Mouse (Mus musculus) limb, embryonic 12.5 days (tissue): ENCODE results near the gene Gm10837. TPM values are rescaled to one million over a fixed set of nuclear protein-coding genes. Genes with fewer than 3 reads are reported as not detected.
A peak's percentile ranks its signal among the peaks of the same experiment; 100 is the strongest.

Experiments
- ATAC-seq: fragments of 200-750 bp; cut with Nextera tagmentation; 2 replicates; pipeline ENCODE4 v1.8.0; 2017; ENCODE audit warnings: low read depth, moderate TSS enrichment; ENCODE audit not compliant: insufficient number of reproducible peaks, insufficient read depth, low FRiP score, low TSS enrichment
- H3K27ac ChIP-seq: fragments of 300-500 bp; sonication (generic); 2 replicates; pipeline ENCODE4 v1.5.1; 2016; ENCODE audit warnings: mild to moderate bottlenecking, moderate library complexity
- H3K27me3 ChIP-seq: fragments of 300-500 bp; sonication (generic); 2 replicates; pipeline ENCODE4 v1.6.1; 2016; ENCODE audit warnings: mild to moderate bottlenecking, moderate library complexity
- H3K36me3 ChIP-seq: fragments of 300-500 bp; sonication (generic); 2 replicates; pipeline ENCODE4 v1.6.1; 2016; ENCODE audit warnings: mild to moderate bottlenecking, moderate library complexity
- H3K4me1 ChIP-seq: fragments of 300-500 bp; sonication (generic); replicated peaks from 2 replicates; pipeline ENCODE4 v1.6.1; 2016
- H3K4me2 ChIP-seq: fragments of 300-500 bp; sonication (generic); 2 replicates; pipeline ENCODE4 v1.6.1; 2016; ENCODE audit warnings: mild to moderate bottlenecking, moderate library complexity
- H3K4me3 ChIP-seq: fragments of 300-500 bp; sonication (generic); replicated peaks from 2 replicates; pipeline ENCODE4 v1.5.1; 2016; ENCODE audit warnings: mild to moderate bottlenecking
- H3K9ac ChIP-seq: fragments of 300-500 bp; sonication (generic); replicated peaks from 2 replicates; pipeline ENCODE4 v1.6.1; 2016; ENCODE audit warnings: mild to moderate bottlenecking, moderate library complexity
- H3K9me3 ChIP-seq: fragments of 300-500 bp; sonication (generic); 2 replicates; pipeline ENCODE4 v1.6.1; 2016; ENCODE audit warnings: mild to moderate bottlenecking, moderate library complexity
- WGBS: fragments of 180-500 bp; shearing (Covaris S2); methylation state at CpG from one replicate; pipeline ENCODE4 v1.1.7; 2016; 5-methylcytosine and 5-hydroxymethylcytosine counted together
- polyA plus RNA-seq: library from polyadenylated mRNA; unstranded; fragments of >200 nt; fragmentation: Nextera tagmentation; extraction: Ambion mirVana; gene quantifications from 2 replicates; pipeline ENCODE4 v1.2.1, GENCODE M21; 2016

Gm10837 gene
- polyA plus RNA-seq: 0.14 and 0.18 TPM in 2 replicates

DNA sequence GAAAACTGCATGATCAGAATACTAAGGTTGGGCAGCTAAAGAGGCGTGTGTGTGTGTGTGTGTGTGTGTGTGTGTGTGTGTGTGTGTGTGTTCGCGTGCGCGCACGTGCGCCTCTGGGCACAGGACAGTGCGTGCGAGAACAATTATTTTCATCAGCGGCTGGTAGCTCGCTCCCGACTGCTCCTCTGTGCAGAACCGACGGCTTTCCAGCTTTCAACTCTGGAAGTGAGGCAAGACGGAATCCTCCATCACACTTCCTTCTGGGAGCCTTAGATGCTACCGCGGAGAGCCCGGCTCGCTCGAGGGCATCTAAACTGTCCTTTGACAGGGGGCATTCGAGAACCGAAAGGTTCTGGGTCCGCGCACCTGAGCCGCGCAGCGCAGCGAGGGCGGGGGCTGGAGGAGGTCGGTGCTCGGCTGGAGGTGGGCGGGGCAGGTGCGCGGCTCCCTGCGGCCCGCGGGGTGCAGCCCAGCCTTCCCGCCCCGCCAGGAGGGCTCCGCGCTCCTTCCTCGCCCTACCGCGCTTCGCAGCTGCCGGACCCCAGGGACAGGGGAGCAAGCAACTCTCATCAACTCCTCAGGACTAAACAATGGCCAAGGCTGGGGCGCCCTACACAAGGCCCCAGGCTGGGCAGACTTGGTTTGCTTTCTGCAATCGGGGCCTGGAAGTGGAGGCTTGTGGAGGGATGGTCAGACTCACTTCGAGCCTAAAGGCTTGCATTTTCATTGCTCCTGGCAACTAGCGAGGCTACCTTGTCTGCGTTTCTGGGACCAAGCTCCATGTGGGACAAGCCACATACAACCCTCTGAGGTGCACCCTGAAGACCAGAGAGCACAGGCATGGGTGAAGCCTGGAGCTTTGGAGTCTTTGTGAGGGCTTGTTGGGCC, at the start of gene Gm10837:
Gene Gm10837, plus strand, starts transcription at position 146 of the 888 bp plus-strand sequence.
- H3K36me3 ChIP-seq: no peaks in the 10 kb centered on the region
- peaks cover 29% of the 10 kb centered on the region for H3K27me3 ChIP-seq
- H3K27ac ChIP-seq: peak within 1 kb of the TSS; percentile 72
- peaks cover 21% of the 10 kb centered on the region for H3K4me1 ChIP-seq
- H3K4me2 ChIP-seq: peak within 1 kb of the TSS; percentile 77
- H3K9me3 ChIP-seq: no peaks in the 10 kb centered on the region
- H3K4me3 ChIP-seq: peak within 1 kb of the TSS; percentile 43
- ATAC-seq: peak; percentile 51
- H3K9ac ChIP-seq: peak within 1 kb of the TSS; percentile 65
- WGBS: under 1% methylated on average over 51 of the region's 51 CpGs

DNA sequence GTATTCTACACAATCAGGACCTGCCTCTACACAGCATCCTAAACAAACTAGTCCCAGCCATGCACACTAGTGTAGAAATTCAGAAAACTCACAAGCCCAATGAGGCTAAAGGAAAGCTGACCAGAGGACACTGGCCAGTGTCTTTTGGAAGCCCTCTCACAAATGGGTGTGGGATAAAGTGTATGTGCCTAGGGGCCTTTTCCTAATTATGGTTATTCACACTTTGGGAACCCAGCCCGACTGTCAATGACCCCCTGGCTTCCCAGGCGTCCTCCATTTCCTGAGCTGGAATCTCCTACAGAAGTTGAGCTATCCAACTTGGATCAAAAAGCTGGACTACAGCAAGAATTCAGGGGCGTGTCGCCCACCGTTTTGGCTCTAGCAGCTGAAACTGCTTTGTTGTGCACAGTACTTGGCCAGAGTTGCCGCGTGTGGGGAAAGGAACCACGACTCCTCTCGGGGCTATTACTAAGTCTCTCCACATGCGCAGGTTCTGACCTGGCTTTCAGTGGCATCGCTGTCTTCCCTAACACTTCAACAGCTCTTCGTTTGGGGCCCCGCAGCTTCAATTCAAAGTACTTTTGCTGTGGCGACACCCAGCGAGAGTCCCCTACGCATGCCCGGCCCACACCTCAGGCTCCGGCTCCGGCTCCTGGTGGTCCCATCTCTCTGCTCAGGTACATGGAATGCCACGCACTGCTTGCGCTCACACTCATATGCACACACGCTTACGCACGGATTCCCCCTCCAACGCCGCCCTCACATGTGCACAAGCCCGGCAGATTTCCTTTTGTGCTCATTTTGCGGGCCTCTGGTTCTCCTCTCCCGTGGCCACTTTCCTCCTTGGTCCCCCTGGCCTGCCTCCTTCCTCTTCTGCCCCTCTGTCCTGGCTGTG, 40.5 kb upstream of the Gm10837 start:
- 4% methylated on average over 29 of the region's 29 CpGs for WGBS
- Histone ChIP-seq H3K27me3 (peaks cover 72% of the 10 kb centered on the region), H3K4me1 (peaks cover 45% of the 10 kb centered on the region)

DNA sequence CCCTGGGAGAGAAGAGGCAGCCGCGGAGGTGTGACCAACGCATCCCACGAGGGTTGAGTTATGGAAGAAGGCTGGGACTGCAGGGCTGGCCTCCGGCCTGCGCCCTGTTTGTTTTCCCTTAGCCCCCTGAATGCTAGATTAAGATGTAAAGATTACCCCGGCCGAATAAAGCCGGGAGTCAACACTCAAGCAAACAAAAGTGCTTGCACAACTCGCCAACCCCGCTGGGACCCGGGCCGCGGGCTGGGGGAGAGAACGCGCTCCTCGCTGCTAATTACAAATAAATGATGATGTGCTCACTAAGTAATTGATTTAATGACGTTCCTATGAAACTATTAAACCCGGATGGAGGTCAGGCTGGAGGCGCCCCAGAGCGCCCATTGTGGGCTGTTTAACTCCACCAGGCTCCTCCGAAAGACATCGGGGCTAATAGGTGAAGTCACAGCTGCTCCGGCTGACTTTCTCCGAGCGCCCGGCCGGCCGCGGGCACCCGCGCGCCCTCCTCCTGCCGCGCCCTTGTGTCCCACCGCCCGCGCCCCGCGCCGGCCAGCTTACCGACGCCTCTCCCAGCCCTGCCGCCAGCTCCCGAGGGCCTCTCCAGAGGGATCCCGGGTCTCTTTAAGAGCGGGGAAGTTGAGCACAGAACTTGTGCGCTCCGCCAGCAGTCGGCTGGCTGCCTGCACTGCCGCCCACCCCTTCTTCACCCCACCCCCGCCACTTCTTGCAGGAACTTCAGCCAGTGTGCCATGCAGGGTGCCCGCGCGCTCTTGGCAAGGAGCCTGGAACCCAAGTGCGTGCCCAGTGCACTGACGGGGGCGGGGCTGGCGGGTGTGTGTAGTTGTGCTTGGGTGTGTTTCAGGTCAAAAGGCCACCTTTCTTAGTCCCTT, 39.6 kb upstream of the Gm10837 start, which contains the start of gene Gm5089:
Gene Gm5089, minus strand, starts transcription at position 620 of the 887 bp plus-strand sequence.
- Histone ChIP-seq H3K4me3 (peak within 1 kb of the TSS; percentile 48), H3K27me3 (peaks cover 66% of the 10 kb centered on the region), H3K9me3 (no peaks in the 10 kb centered on the region), H3K4me1 (peaks cover 45% of the 10 kb centered on the region), H3K36me3 (no peaks in the 10 kb centered on the region), H3K27ac (peak within 1 kb of the TSS; percentile 77), H3K4me2 (peak within 1 kb of the TSS; percentile 94), H3K9ac (peak within 1 kb of the TSS; percentile 67)
- whole genome bisulfite sequencing: under 1% methylated on average over 51 of the region's 59 CpGs
- ATAC-seq: peak; percentile 16; the same call in 1 of the 2 replicates

More for the DNA sequence above, 40.5 kb upstream of the Gm10837 start:
- no peak for ATAC-seq
- H3K9me3 ChIP-seq: no peaks in the 10 kb centered on the region
- H3K27ac ChIP-seq: peak overlapping the region; percentile 41; the same call in 1 of the 2 replicates
- peak overlapping the region; percentile 48 for H3K4me3 ChIP-seq
- peak overlapping the region; percentile 94 for H3K4me2 ChIP-seq
- H3K9ac ChIP-seq: peak overlapping the region; percentile 67
- H3K36me3 ChIP-seq: no peaks in the 10 kb centered on the region

DNA sequence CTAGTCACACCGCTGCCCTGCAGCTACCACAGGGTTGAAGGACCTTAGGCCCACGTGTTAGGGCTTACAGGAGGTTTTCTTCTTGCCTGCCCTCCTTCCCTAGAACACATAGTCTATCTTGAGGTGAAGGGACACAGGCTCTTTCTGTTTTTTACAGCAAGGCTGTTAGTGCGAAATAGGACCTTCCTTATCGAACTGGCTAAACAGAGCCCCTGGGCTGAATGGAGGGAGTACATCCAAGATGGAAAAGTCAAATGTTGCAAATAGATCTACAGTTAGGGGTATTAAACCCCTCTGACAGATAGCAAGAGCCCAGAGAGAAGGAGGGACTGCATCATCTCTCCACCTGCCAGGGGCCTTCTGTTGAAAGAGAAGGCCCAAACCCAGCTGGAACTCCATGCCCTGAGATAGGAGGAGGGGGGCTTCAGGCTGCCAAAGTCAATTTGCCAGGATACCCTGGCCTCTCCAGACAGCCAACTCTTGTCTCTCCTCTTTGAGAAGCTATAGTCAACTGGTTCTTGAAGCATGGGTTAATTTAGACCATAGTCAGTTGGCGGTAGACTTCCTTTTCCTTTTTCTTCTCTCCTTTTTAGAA, 38.7 kb upstream of the Gm10837 start:
- Histone ChIP-seq H3K36me3 (no peaks in the 10 kb centered on the region), H3K4me3 (peak overlapping the region; percentile 48; the same call in 1 of the 2 replicates), H3K4me2 (peak overlapping the region; percentile 94), H3K4me1 (peaks cover 45% of the 10 kb centered on the region), H3K9ac (no peak overlapping the region), H3K9me3 (no peaks in the 10 kb centered on the region), H3K27me3 (peaks cover 59% of the 10 kb centered on the region), H3K27ac (no peak overlapping the region)
- WGBS: 61% methylated on average over 5 of the region's 5 CpGs
- no peak for ATAC-seq

DNA sequence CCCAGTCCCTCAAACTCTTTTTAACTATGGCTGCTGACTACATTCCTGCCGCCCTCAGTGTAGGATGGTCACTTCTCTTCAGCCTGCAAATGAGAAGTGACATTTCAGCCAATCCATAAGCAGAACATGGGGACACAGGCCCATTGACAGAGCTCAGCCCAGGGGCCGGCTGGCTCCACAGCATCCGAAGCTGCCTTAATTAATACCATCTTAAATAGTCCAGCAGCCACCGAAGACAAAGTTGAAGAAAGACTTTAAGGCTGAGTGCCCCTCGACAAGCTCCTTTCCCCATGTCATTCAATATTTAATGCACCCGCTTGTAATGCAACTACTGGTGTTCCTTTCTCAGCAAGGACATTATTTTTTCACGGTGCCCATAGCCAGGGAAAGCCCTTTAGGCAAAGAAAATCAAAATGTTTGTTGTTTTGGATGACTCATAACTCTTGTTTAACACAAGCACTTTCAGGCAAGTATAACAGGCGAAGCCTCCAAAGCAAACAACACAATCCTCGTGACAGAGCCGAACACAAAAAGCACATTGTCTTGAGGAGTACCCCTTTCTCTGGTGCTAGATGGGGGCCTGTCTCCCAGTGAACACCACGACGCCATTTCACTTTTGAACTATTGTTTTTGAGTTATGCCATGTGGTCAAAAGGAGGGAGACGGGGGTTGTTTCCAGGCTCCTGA, 37.5 kb upstream of the Gm10837 start:
- Histone ChIP-seq H3K27ac (peak overlapping the region; percentile 60), H3K27me3 (peaks cover 55% of the 10 kb centered on the region), H3K9ac (peak overlapping the region; percentile 46; the same call in 1 of the 2 replicates), H3K4me1 (peaks cover 45% of the 10 kb centered on the region), H3K4me3 (peak overlapping the region; percentile 30), H3K36me3 (no peaks in the 10 kb centered on the region), H3K9me3 (no peaks in the 10 kb centered on the region), H3K4me2 (peak overlapping the region; percentile 55)
- 20% methylated on average over 13 of the region's 13 CpGs for WGBS
- ATAC-seq: 0 out of 2 replicates have a peak, but pooled peaks have one; percentile 15

DNA sequence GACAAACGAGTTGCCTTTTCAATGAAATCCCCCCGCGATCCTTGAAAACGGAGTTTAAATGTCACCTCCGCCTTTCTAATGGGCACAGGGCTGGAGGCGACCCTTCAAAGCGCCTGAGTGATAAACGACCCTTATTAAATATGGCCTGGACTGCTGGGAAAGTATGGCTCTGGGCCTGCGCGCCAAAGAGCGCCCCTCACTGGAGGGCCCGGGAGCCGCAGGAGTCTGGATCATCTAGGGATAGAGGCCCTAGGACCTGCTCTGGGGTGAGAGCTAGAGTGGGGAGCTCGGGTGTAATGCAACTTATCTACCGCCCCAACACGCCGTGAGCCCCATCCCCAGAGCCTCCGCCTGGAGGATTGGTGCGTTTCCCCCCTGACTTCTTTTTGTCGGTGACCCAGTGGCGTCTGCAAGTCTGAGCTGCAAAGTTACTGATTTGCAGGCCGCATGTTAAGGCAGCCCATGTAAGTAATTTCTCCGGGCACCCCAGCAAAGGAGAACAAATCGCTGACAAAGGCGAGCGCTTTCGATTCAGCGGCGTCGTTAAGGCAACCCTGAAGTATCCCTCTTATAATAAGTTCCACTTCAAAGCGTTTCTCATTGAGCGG, 36.9 kb upstream of the Gm10837 start:
- Histone ChIP-seq H3K4me3 (peak overlapping the region; percentile 30), H3K9me3 (no peaks in the 10 kb centered on the region), H3K4me1 (peaks cover 45% of the 10 kb centered on the region), H3K27me3 (peaks cover 51% of the 10 kb centered on the region), H3K27ac (peak overlapping the region; percentile 60), H3K36me3 (no peaks in the 10 kb centered on the region), H3K4me2 (peak overlapping the region; percentile 55), H3K9ac (peak overlapping the region; percentile 46)
- ATAC-seq: peak; percentile 73
- WGBS: 2% methylated on average over 32 of the region's 32 CpGs

DNA sequence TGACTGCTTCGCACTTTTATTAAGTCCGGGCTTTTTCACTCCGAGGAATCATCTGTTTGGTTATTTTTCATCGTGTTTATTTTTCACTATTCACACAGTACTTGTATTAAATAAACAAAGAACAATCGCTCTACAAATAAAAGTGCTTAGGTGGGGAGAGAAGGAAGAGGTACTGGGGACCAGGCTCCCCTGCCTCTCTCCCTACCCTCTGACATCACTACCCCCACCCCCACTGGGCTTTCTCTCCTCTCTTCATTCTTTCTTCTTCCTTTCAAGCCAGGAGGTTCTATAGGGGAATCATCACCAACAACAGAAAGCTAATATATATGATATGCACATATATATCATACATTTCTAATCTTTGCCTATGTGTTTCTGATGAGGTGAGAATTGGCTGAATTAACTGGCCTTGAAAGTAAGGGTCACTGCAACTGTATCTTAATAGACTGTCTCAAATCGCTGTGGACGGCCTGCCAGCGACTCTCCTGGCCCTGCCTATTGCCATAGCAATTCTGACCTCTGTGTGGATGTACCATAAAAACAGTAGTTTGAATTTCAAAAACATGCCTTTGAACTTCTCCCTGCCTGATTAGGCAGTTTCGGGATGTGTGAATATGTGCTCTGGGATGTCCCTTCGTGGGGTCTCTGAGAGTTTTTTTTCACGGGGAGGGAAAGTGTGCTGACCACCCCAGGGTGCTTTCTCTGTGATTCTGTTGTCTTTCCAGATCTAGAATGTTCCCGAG, 36.2 kb upstream of the Gm10837 start:
- 9% methylated on average over 12 of the region's 12 CpGs for WGBS
- Histone ChIP-seq H3K27ac (peak overlapping the region; percentile 60; the same call in 1 of the 2 replicates), H3K9ac (0 out of 2 replicates have a peak overlapping the region, but pooled peaks have one; percentile 46), H3K27me3 (peaks cover 47% of the 10 kb centered on the region), H3K36me3 (no peaks in the 10 kb centered on the region), H3K9me3 (no peaks in the 10 kb centered on the region), H3K4me1 (peaks cover 45% of the 10 kb centered on the region), H3K4me2 (peak overlapping the region; percentile 55), H3K4me3 (peak overlapping the region; percentile 30)
- ATAC-seq: no peak

DNA sequence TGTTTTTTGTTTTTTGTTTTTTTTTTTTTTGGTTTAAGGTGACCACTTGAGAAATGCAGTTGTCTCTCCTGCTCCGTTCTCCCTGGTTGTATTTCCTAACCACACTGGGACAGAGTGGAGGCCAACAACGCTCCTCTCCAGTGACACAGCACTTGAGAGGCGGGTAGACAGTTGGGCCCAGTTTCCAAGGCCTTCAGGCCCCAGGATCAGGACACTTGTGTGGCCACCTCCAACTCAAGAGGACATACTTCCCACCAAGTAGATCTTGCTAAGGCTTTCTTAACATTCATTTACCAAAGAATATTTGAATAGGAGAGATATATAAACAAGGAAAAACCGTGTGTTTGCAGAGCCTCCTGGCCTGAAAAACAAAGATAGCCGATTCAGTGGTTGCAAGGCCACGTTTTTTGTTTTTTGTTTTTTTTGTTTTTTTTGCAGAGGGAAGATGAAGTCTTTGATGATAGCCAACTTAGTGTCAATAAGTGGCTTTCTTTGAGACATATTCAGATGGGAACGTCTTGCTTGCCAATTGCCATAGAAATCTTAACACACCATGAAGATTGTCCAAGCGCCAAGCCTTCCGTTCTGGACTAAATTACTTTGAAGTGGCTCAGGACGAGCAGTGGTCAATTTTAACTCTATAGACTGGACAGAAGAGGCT, 35.4 kb upstream of the Gm10837 start:
- Histone ChIP-seq H3K4me2 (no peak overlapping the region), H3K4me3 (no peak overlapping the region), H3K27ac (no peak overlapping the region), H3K9me3 (no peaks in the 10 kb centered on the region), H3K27me3 (peaks cover 42% of the 10 kb centered on the region), H3K4me1 (peaks cover 42% of the 10 kb centered on the region), H3K36me3 (no peaks in the 10 kb centered on the region), H3K9ac (no peak overlapping the region)
- ATAC-seq: no peak
- 64% methylated on average over 10 of the region's 10 CpGs for WGBS
